Mouse (Mus musculus) ovary, adult 18-20 months (tissue): ENCODE results near the gene U2af2.
A peak's percentile ranks its signal among the peaks of the same experiment; 100 is the strongest.
"Not testable (repeated sequence)": the region's sequence is repeated elsewhere in the genome, so short reads cannot be mapped to it uniquely, and the experiment has no call there.

ENCODE experiments used
- DNase-seq: peaks from one replicate; pipeline ENCODE4 v3.0.0; 2022; ENCODE audit warnings: low spot score, mixed read lengths

U2af2 gene

DNA sequence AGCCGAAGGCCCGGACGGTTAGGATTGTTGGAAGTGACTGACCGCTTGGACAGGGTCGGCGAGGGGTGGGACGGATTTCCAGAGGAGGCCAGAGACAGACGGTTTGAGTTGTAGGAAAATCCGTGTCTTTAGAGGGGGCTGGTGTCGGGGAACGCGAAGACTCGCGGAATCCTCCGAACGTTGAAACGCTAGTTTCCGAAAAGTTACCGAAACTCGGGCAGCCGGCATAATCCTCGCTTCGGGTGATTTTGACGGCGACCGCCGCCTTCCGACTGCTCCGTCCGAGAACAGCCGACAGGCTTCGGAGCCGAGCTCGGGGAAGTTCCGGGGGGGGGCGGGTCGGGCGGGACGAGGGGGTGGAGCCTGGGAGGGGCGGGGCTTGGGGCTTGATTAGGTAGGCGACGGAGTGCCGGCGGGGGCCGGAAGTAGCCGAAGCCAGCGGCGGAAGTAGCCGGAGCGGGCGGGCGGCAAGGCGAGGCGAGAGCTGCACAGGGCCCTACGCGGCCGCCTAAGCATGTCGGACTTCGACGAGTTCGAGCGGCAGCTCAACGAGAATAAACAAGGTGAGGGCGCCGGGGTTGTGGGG lies at the start of gene U2af2:
Gene U2af2, plus strand, starts transcription at position 370 of the 586 bp plus-strand sequence.
- peak; percentile 90 for DNase-seq

DNA sequence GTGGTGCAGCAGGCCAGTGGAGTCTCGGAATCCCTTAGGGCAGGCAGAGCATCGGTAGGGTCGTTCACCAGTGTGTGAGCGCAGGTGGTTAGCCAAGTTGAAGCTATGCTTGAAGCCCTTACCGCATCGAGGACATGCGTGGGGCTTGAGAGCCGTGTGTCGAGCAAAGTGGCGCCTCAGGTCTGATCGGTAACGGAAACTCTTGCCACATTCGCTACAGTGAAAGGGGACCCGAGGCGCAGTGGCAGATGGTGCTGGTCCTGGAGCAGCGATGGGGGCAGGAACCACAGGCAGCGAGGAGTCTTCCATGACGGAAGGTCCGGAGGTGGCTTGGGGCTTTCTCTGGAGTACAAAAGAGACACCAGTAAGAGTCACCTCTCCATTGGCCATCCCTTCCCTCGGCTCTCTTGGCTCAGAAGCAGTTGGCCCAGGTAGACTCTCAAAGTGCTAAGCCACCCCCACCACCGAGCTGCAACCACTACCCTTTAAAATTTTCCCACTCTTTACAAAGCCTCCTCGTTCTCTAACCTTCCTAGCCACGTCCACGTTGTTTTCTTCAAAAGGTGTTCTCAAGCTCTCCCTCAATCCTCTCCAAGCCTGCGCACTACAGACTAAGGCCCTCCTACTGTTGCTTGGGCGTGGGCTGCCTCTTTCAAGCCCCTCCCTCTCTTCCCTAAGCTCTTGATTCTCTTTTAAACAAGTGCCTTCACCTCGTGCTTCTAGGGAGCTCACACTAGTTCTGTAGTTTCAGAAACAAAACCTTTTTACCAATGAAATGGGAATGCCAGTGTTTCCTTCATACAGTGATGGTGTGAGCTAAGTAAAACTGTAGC lies 49.0 kb upstream of the U2af2 start:
- no peak for DNase-seq

DNA sequence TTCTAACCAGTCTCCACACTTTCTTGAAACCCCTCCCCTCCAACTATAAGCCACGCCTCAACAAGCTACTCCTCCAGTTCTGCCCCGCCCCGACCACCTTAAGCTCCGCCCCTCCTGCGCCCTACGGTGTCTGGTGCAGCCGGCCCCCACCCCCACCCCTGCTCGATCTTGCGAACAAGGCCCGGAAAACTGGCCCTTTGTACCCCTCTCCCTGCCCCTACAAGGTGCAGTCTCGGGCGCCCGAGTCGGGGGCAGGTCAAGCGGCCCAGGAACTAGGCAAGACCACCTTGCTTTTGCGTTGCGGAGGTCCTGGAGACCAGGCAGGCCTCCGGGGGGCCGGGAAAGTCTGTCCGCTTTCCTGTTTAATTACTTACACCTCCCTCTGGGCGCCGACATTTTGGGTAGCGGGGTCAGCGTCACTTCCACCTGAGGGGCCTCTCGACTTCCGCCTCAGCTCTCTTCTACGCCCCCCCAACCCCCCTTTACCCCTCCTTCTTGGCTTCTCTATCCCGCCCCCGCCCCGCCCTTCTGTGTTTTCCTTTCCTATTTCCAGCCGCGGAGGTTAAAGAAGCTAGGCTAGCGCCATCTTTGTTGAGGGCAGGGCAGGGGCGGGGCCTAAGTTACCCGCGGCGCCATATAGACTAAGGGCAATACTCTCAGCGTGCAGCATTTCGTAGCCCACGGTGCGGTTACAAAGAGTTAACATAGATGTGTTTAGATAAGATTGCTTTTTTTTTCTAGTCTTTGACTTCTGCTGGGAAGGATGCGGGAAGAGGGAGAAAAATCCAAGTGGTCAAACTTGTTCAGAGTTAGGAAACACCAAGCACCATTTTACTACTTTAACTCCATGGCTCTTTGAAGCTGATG lies 47.5 kb upstream of the U2af2 start, which contains the start of the genes Zfp524 and Fiz1:
Gene Zfp524, plus strand, starts transcription at position 165 of the 867 bp plus-strand sequence.
Gene Fiz1, minus strand, starts transcription at position 447 of the 867 bp plus-strand sequence.
- DNase-seq = peak; percentile 91

DNA sequence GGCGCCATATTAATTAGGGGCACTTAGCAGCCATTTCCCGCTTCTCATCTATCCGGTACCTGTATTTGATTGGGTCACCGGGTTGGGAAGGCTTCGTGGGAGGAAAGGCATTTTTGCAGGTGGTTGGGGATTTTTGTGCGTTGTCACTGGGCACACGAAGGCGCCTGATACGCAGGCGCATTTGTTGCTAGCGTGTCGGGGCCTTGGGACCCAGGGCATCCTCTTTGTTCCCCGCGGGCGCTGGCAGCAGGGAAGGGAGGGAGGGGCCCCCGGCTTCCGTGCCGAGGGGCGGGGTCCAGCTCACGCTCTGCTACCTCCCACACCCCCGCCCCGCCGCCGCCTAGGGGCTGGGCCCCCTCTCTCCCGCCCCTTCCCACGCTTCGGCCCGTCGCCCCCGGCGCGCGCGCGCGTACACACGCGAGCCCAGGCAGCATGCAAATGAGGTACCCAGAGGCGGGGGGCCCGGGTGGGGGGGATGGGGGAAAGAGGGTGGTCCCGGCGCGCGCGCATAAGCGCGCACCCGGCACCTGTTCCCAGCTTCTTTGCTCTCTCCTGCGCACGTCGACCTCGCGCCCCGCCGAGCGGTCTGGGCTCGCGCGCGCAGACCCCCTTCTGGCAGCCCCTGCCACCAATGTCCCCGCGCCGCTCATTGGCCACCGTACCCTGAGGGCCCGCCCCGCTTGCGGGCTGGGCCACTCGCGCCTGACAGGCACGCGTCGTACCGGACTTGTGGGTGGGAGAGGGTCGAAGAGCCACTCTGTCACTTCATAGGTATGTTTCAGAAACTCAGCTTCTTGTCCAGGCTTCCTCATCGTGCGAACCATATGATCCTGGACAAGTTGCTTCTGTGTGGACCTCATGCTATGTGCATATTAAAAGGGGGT lies 46.6 kb upstream of the U2af2 start, which contains the start of gene Gm44973:
Gene Gm44973, plus strand, starts transcription at position 379 of the 884 bp plus-strand sequence.
- peak; percentile 91 for DNase-seq

DNA sequence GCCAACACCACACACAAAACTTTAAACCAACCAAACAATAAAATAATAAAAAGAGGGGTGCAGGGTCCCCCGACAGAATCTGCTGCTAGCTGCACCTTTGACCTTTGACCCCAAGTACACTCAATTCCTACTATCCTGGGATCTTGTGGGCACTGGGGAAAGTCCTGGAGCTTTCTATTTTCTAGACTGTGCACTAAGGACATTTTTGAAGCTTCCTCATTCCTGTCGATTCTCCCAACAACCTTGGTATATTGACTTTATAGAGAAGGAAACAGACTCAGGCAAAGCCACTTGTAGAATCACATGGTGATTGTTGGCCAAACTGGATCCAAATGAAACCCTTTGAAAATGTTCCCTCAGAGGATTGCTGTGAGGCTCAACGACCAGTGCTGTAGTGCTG lies 45.9 kb upstream of the U2af2 start:
- no peak for DNase-seq

DNA sequence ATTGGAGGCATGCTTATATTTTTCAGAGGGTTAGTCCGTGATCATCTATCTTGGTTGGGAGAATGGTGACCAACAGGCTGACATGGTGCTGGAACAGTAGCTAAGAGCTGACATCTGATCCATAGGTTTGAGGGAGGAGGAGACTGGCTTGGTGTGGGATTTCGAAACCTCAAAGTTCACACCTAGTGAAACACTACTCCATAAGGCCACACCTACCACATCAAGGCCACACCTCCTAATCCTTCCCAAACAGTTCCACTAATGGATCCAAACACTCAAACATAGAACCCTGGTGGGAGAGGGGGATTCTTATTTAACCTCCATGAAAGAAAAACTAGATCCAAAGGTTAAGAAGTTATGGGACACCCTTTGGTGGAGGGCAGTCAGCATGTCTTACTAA lies 45.0 kb upstream of the U2af2 start:
- DNase-seq = no peak

DNA sequence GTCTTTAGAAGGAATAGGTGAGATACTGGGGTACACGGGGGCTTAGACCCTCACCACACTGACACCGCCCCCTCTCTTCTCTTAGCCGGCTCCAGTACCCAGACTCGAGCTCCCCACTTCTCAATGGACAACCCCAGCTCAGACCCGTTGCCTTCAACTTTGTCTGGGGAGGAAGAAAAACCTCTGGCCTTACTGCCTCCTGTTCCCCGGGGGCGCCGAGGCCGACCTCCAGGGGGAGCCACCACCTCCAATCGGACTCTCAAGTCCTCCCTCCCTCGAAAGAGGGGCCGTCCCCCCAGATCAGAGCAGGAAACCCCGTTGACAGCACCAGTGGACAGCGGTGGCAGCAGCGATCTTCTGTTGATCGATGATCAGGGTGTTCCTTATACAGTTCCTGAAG lies 44.6 kb upstream of the U2af2 start:
- no peak for DNase-seq

DNA sequence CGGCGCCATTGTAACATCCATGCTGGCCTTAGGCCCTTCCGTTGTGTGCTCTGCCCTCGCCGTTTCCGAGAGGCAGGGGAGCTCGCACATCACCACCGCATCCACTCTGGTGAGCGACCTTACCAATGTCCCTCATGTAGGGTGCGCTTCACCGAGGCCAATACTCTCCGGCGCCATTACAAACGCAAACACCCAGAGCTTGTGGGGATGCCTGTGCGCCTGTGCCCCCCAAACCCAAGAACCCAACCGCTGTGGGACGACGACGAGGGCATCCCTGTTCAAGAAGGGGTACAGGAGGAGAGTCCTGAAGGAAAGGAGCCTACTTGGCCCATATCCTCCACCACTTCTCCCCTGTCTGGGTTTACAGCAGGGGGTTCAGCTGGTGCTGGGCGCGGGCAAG lies 44.0 kb upstream of the U2af2 start:
- DNase-seq = no peak

DNA sequence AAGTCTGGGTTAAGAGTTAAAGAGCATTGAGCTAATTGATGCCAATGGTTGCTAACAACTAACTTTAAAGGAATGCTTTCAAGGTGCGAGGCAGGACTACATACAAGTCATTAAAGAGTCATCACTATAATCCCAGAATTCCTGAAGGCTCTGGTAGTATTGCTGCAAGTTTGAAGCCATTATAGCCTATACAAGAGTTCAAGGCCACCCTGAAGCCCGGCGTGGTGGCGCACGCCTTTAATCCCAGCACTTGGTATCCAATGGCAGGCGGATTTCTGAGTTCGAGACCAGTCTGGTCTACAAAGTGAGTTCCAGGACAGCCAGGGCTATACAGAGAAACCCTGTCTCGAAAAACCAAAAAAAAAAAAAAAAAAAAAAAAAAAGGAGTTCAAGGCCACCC lies 42.4 kb upstream of the U2af2 start:
- not testable (repeated sequence) for DNase-seq

DNA sequence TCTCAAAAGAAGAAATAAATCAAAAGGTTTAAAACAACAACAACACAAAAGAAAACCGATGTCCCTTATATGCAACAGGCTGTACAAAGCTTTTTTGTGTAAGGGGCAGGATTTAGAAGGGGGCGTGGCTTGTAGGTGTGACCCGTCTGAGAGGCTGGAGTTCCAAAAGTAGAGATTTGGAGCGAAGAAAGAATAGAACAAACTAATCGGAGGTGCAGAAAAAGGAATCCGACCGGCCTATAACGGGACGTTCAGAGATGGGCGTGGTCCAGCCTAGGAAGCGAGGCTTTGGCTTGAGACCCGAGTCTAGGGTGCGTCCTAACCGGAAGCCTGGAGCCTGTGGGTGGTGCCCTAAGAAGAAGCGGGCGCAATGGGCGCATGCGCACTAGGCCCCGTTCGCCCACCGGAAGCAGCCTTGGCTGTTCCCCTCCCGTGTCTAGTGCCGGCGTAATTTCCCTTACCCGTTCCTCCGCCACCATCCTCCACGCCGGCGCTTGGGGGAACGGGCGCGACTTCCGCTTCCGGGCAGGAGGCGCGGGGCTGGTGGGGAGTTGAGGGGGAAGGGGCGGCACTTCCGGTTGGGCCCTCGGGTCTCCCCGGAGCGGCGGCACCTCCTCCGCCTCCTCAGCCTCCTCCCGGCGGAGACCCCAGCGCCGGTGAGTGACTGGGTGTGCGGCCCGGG lies 41.8 kb upstream of the U2af2 start, which contains the start of the genes Zfp865 and Ccdc106:
Gene Zfp865, plus strand, starts transcription at position 377 of the 682 bp plus-strand sequence.
Gene Ccdc106, plus strand, starts transcription at position 554 of the 682 bp plus-strand sequence.
- peak; percentile 99 for DNase-seq

DNA sequence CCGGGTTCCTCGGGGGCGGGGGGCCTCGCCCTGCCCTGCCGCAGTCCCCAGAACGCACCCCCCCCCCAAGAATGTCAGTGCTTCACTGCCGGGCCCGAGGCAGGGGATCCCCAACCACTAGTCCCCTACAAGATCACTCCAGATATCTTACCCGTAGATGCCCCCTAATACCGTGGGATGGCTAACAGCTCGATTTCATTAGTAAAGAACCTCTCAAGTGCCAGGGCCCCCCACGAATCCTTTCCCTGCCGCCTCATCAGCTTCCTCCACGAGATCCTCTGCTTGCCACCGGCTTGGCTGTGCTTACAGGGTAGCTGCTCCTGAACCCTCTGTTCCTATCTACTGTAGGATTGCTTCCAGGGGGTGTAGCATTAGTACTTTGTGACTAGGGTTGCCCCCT lies 41.3 kb upstream of the U2af2 start:
- DNase-seq = no peak

DNA sequence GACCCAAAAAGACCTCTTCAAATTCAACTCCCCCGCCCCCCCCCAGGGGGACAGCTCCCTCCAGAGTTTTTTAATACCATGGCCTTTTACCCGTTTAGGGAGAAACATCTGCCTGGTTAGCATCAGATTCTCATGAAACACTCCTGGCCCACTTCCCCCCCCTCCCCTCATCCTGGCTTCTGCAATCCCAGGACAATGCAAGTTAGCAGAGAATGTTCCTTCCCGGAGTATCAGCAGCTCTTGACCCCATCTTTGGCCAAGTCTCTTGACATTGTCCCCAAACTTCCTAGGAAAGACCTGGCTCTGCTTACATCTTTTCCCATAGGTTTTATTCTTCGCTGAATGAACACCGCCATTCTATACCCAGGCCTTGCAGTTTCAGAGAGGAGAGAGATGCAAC lies 40.7 kb upstream of the U2af2 start:
- DNase-seq = no peak

DNA sequence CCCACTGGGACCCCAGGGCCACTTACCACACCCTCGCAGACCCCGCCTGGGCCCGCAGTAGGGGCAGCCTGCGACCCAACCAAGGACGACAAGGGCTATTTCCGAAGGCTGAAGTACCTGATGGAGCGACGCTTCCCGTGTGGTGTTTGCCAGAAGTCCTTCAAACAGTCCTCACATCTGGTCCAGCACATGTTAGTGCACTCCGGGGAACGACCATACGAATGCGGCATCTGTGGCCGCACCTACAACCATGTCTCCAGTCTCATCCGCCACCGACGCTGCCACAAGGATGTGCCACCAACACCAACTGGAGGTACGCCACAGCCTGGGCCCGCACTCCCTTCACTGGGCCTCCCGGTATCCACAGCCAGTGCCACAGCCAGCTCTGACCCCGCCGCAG lies 32.4 kb upstream of the U2af2 start:
- DNase-seq = no peak

DNA sequence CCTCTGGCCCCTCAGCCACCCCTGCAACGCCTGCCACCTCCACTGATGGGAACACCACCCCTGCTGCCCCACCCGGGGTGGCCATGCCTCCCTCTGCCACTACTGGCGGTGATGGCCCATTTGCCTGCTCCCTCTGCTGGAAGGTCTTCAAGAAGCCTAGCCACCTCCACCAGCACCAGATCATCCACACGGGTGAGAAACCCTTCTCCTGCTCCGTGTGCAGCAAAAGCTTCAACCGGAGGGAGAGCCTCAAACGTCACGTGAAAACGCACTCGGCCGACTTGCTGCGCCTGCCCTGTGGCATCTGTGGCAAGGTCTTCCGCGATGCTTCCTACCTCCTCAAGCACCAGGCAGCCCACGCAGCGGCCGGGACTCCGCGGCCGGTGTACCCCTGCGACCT lies 32.0 kb upstream of the U2af2 start:
- no peak for DNase-seq

DNA sequence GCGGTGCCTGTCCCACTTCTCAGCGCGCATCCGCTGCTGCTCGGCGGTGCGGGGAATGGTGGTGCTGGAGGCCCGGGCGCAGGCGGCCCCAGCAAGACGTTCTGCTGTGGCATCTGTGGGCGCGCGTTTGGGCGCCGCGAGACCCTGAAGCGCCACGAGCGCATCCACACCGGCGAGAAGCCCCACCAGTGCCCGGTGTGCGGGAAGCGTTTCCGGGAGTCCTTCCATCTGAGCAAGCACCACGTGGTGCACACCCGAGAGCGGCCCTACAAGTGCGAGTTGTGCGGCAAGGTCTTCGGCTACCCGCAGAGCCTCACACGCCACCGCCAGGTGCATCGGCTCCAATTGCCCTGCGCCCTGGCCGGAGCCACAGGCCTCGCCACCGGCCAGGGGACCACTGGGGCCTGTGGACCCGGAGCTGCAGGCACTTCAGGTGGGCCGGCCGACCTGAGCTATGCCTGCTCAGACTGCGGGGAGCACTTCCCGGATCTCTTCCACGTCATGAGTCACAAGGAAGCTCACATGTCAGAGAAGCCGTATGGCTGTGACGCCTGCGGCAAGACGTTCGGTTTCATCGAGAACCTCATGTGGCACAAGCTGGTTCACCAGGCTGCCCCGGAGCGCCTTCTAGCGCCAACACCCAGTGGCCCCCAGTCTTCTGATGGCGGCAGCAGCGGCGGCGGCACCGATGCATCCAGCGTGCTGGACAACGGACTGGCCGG lies 31.2 kb upstream of the U2af2 start:
- DNase-seq = no peak

DNA sequence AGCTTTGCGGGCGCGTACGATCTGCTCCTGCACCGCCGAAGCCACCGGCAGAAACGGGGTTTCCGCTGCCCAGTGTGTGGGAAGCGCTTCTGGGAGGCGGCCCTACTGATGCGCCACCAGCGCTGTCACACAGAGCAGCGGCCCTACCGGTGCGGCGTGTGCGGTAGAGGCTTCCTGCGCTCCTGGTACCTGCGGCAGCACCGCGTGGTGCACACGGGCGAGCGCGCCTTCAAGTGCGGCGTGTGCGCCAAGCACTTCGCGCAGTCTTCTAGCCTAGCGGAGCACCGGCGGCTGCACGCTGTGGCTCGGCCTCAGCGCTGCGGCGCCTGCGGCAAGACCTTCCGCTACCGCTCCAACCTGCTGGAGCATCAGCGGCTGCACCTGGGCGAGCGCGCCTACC lies 30.4 kb upstream of the U2af2 start:
- DNase-seq = no peak

DNA sequence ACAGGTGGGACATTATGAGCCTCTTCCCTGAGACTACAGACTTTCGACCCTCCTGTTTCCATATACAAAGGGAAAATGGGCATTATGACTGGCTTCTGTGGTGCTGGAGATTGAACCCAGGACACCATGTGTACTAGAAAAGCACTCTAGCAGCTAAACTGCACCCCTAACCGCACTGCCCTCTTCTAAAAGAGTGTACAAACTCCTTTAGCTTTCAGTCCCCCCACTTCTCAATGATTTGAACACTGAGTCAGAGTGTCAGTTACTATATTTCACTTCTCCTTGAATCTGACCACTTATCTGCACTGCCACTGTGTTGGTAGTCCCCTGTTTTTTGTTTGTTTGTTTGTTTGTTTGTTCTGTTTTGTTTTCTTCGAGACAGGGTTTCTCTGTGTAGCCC lies 28.1 kb upstream of the U2af2 start, which contains the start of gene 4632433K11Rik:
Gene 4632433K11Rik, plus strand, starts transcription at position 301 of the 400 bp plus-strand sequence.
- no peak for DNase-seq

DNA sequence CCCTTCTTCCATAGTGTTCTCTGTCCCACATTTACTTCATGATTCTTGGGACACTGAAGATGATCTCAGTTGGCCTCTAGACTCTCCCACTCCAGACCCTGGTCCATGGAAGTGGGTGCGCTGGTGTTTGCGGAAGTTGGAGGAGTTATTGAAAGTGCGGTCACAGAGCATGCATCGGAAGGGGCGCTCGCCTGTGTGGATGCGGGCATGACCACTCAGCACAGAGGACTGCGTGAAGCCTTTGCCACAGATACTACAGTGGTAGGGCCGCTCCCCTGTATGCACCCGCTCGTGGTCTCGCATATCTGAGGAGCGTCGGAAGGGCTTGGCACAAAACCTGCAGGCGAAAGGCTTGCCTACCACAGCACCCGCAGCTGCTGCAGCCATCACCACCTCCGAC lies 26.3 kb upstream of the U2af2 start:
- DNase-seq = no peak

DNA sequence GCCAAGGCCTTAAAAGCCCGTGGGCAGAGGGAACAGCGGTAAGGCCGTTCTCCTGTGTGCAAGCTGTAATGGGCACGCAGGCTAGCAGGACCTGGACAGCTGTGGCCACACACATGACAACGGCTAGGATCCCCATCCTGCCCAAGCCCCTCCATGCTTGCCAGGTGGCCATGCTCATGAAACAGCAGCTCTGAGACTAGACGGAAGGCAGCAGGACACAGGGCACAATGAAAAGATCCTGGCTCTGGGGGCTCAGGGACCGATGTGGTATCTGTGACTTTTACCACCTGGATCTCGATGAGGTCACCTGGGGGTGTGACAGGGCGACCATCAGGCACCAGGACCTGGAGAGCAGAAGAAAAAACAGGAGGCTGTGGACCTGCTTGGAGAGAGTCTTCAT lies 25.8 kb upstream of the U2af2 start:
- no peak for DNase-seq

DNA sequence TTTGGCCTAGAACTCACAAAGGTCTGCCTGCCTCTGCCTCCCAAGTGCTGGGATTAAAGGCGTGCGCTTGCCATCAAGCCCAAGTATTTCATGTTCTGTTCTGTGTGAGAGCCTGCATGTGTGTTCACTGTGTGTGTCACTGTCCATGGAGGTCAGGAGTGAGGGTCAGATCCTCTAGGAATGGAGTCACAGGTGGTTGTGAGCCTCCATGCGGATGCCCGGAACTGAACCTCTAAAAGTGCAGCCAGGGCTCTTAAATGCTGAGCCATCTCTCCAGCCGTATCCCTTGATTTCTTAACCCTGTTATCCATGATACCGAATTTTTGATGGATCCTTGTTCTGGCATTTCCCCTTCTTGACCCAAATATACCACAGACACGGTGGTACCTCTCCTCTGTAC lies 24.9 kb upstream of the U2af2 start:
- no peak for DNase-seq
